Mouse (Mus musculus) kidney, postnatal 25 days (tissue): ENCODE results near the gene Plekhg1.

Experiments
- DNase-seq, 2 experiments: peaks; one replicate each; pipeline ENCODE4 v3.0.0; 2021; ENCODE audit warnings: mixed read lengths in 2 of 2

Plekhg1 gene

GRCm38 (mm10) chr10:3892368-3892767 is 152.2 kb downstream of the Plekhg1 start:
- DNase-seq = no peak

- peak in 1 of 2 experiments; percentile 19 for DNase-seq
Observed at GRCm38 (mm10) chr10:3898068-3898467, 157.9 kb downstream of the Plekhg1 start.

- peak in 1 of 2 experiments; percentile 42 for DNase-seq
Observed at GRCm38 (mm10) chr10:3900416-3900956, 160.3 kb downstream of the Plekhg1 start.

GRCm38 (mm10) chr10:3905747-3906146 is 165.6 kb downstream of the Plekhg1 start:
- no peak for DNase-seq

GRCm38 (mm10) chr10:3914104-3914503 is 173.9 kb downstream of the Plekhg1 start:
- DNase-seq = no peak

- DNase-seq = peak in 1 of 2 experiments; percentile 48
Observed at GRCm38 (mm10) chr10:3920368-3921152, 180.4 kb downstream of the Plekhg1 start.

GRCm38 (mm10) chr10:3928008-3928545 is 187.9 kb downstream of the Plekhg1 start:
- DNase-seq = no peak

GRCm38 (mm10) chr10:3931831-3932230 is 191.7 kb downstream of the Plekhg1 start:
- DNase-seq = no peak

- DNase-seq = no peak
Observed at GRCm38 (mm10) chr10:3933311-3933940, 193.3 kb downstream of the Plekhg1 start.

- no peak for DNase-seq
Observed at GRCm38 (mm10) chr10:3936864-3937263, 196.7 kb downstream of the Plekhg1 start.

- DNase-seq = no peak
Observed at GRCm38 (mm10) chr10:3939895-3940595, 199.9 kb downstream of the Plekhg1 start.

GRCm38 (mm10) chr10:3940596-3940975 is 200.4 kb downstream of the Plekhg1 start:
- DNase-seq = no peak

GRCm38 (mm10) chr10:3941054-3941757 is 201.0 kb downstream of the Plekhg1 start:
- peak; percentile 77 to 85 for DNase-seq

GRCm38 (mm10) chr10:3942289-3942688 is 202.1 kb downstream of the Plekhg1 start:
- no peak for DNase-seq

GRCm38 (mm10) chr10:3943492-3944395 is 203.6 kb downstream of the Plekhg1 start:
- peak; percentile 68 to 72 for DNase-seq

- no peak for DNase-seq
Observed at GRCm38 (mm10) chr10:3946871-3947270, 206.7 kb downstream of the Plekhg1 start.

- no peak for DNase-seq
Observed at GRCm38 (mm10) chr10:3947346-3947745, 207.2 kb downstream of the Plekhg1 start.

GRCm38 (mm10) chr10:3949306-3949705 is 209.1 kb downstream of the Plekhg1 start:
- DNase-seq = no peak

GRCm38 (mm10) chr10:3956471-3956870 is 216.3 kb downstream of the Plekhg1 start:
- DNase-seq = no peak

- DNase-seq = no peak
Observed at GRCm38 (mm10) chr10:3958591-3958990, 218.4 kb downstream of the Plekhg1 start.

- DNase-seq = no peak
Observed at GRCm38 (mm10) chr10:3969026-3969425, 228.9 kb downstream of the Plekhg1 start.
